Mouse (Mus musculus): Measurements from ENCODE around the gene Eya2. TPM values are rescaled to one million over a fixed set of nuclear protein-coding genes. Genes with fewer than 3 reads are reported as not detected.

Eya2 gene
- polyA plus RNA-seq, 1 experiment, result 0.12 TPM

- no peaks in the 10 kb centered on the region for H3K36me3 ChIP-seq (ENCODE audit: control insufficient read depth, insufficient read depth)
- no peak for TF ChIP-seq SRF (IDR thresholded peaks at IDR 0.05; ENCODE audit: control insufficient read depth, insufficient read length, low read depth)
- TF ChIP-seq MYOG (IDR thresholded peaks at IDR 0.05; ENCODE audit: control insufficient read depth in 1 of 3, insufficient read depth in 1 of 3, insufficient read length in 2 of 3, low read depth in 2 of 3), result peak in 1 of 3 experiments; percentile 21
- TF ChIP-seq CEBPB (IDR thresholded peaks at IDR 0.05; ENCODE audit: insufficient read depth, poor library complexity, severe bottlenecking), result no peak
- no peak for TF ChIP-seq POLR2A (IDR thresholded peaks at IDR 0.05; ENCODE audit: insufficient read length, low read depth)
- no peak for TF ChIP-seq TCF12 (IDR thresholded peaks at IDR 0.05; ENCODE audit: insufficient read depth, poor library complexity, severe bottlenecking)
- TF ChIP-seq POLR2AphosphoS2 (IDR thresholded peaks at IDR 0.05; ENCODE audit: insufficient read length, low read depth), result no peak
- no peak for TF ChIP-seq E2F4 (IDR thresholded peaks at IDR 0.05; ENCODE audit: insufficient read depth)
- TF ChIP-seq USF1 (IDR thresholded peaks at IDR 0.05; ENCODE audit: low read depth), result no peak
- no peaks in the 10 kb centered on the region for H3K79me2 ChIP-seq (ENCODE audit: control insufficient read depth, insufficient read depth)
- H3K4me2 ChIP-seq (ENCODE audit: low read depth), result no peak overlapping the region
- no peak overlapping the region for H3K4me3 ChIP-seq
- H3ac ChIP-seq (ENCODE audit: control insufficient read depth, insufficient read length), result no peak overlapping the region
- H3K27me3 ChIP-seq (ENCODE audit: control insufficient read depth, insufficient read depth, insufficient read length), result peaks cover 42% of the 10 kb centered on the region
Measured at GRCm38 (mm10) chr2:165626826-165627225, 32.0 kb downstream of the Eya2 start.

GRCm38 (mm10) chr2:165627974-165628373 lies 33.1 kb downstream of the Eya2 start:
- no peak overlapping the region for H3K4me2 ChIP-seq (ENCODE audit: low read depth)
- no peak overlapping the region for H3K4me3 ChIP-seq
- H3K27me3 ChIP-seq (ENCODE audit: control insufficient read depth, insufficient read depth, insufficient read length), result peaks cover 53% of the 10 kb centered on the region
- H3K79me2 ChIP-seq (ENCODE audit: control insufficient read depth, insufficient read depth), result no peaks in the 10 kb centered on the region
- H3K36me3 ChIP-seq (ENCODE audit: control insufficient read depth, insufficient read depth), result no peaks in the 10 kb centered on the region
- H3ac ChIP-seq (ENCODE audit: control insufficient read depth, insufficient read length), result no peak overlapping the region
- TF ChIP-seq CEBPB (IDR thresholded peaks at IDR 0.05; ENCODE audit: insufficient read depth, poor library complexity, severe bottlenecking) (no peak), REST (IDR thresholded peaks at IDR 0.05; ENCODE audit: insufficient read depth, insufficient read length) (no peak), TCF3 (IDR thresholded peaks at IDR 0.05; ENCODE audit: insufficient read length, low read depth) (no peak), E2F4 (IDR thresholded peaks at IDR 0.05; ENCODE audit: insufficient read depth) (no peak), MYOD1 (IDR thresholded peaks at IDR 0.05; ENCODE audit: control insufficient read depth in 1 of 3, insufficient read length in 2 of 3, low read depth in 2 of 3) (no peak), POLR2A (IDR thresholded peaks at IDR 0.05; ENCODE audit: insufficient read length, low read depth) (no peak), POLR2AphosphoS2 (IDR thresholded peaks at IDR 0.05; ENCODE audit: insufficient read length, low read depth) (no peak), TCF12 (IDR thresholded peaks at IDR 0.05; ENCODE audit: insufficient read depth, poor library complexity, severe bottlenecking) (no peak), MYOG (IDR thresholded peaks at IDR 0.05; ENCODE audit: control insufficient read depth in 1 of 3, insufficient read depth in 1 of 3, insufficient read length in 2 of 3, low read depth in 2 of 3) (no peak)

- TF ChIP-seq MYOD1 (IDR thresholded peaks at IDR 0.05; ENCODE audit: control insufficient read depth in 1 of 3, insufficient read length in 2 of 3, low read depth in 2 of 3) (peak in 2 of 3 experiments; percentile 95 to 98), MYOG (IDR thresholded peaks at IDR 0.05; ENCODE audit: control insufficient read depth in 1 of 3, insufficient read depth in 1 of 3, insufficient read length in 2 of 3, low read depth in 2 of 3) (peak; percentile 31 to 99 (median 98)), TCF3 (IDR thresholded peaks at IDR 0.05; ENCODE audit: insufficient read length, low read depth) (peak; percentile 98), TCF12 (IDR thresholded peaks at IDR 0.05; ENCODE audit: insufficient read depth, poor library complexity, severe bottlenecking) (peak; percentile 87), POLR2AphosphoS2 (IDR thresholded peaks at IDR 0.05; ENCODE audit: insufficient read length, low read depth) (no peak)
- H3K36me3 ChIP-seq (ENCODE audit: control insufficient read depth, insufficient read depth), result no peaks in the 10 kb centered on the region
- H3K27me3 ChIP-seq (ENCODE audit: control insufficient read depth, insufficient read depth, insufficient read length), result peaks cover 52% of the 10 kb centered on the region
- no peak overlapping the region for H3ac ChIP-seq (ENCODE audit: control insufficient read depth, insufficient read length)
- H3K4me2 ChIP-seq (ENCODE audit: low read depth), result no peak overlapping the region
- no peaks in the 10 kb centered on the region for H3K79me2 ChIP-seq (ENCODE audit: control insufficient read depth, insufficient read depth)
- H3K4me3 ChIP-seq, result no peak overlapping the region
Measured at GRCm38 (mm10) chr2:165629900-165630299, 35.1 kb downstream of the Eya2 start.

- H3K36me3 ChIP-seq (ENCODE audit: control insufficient read depth, insufficient read depth), result no peaks in the 10 kb centered on the region
- H3K79me2 ChIP-seq (ENCODE audit: control insufficient read depth, insufficient read depth), result no peaks in the 10 kb centered on the region
- H3K4me3 ChIP-seq, result no peak overlapping the region
- peaks cover 38% of the 10 kb centered on the region for H3K27me3 ChIP-seq (ENCODE audit: control insufficient read depth, insufficient read depth, insufficient read length)
- H3ac ChIP-seq (ENCODE audit: control insufficient read depth, insufficient read length), result no peak overlapping the region
- no peak overlapping the region for H3K4me2 ChIP-seq (ENCODE audit: low read depth)
- no peak for TF ChIP-seq TCF12 (IDR thresholded peaks at IDR 0.05; ENCODE audit: insufficient read depth, poor library complexity, severe bottlenecking)
- TF ChIP-seq POLR2A (IDR thresholded peaks at IDR 0.05; ENCODE audit: insufficient read length, low read depth), result no peak
- no peak for TF ChIP-seq E2F4 (IDR thresholded peaks at IDR 0.05; ENCODE audit: insufficient read depth)
- TF ChIP-seq MYOD1 (IDR thresholded peaks at IDR 0.05; ENCODE audit: control insufficient read depth in 1 of 3, insufficient read length in 2 of 3, low read depth in 2 of 3), result no peak
Measured at GRCm38 (mm10) chr2:165633011-165633785, 38.4 kb downstream of the Eya2 start.

DNA sequence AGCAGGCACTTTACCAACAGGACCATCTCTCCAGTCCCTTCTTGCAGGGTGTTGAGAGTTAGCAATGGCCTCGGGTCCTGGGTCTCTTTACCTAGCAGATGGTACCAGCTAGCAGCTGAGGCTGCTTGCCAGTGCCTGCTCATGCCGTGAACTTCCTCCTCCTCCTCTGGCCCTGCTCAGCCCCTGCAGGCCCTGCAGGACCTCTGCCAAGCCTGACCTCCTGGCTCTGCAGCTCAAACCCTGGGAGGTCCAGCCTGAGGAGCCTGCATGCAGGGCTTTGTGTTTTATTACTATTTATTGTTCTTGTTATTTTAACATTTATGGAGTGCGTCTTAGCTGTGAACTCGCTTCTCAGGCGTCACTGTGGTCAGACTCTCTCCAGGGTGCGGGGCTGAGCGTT lies 39.6 kb downstream of the Eya2 start:
- Histone ChIP-seq H3K27me3 (ENCODE audit: control insufficient read depth, insufficient read depth, insufficient read length) (peaks cover 45% of the 10 kb centered on the region), H3K79me2 (ENCODE audit: control insufficient read depth, insufficient read depth) (no peaks in the 10 kb centered on the region), H3ac (ENCODE audit: control insufficient read depth, insufficient read length) (no peak overlapping the region), H3K36me3 (ENCODE audit: control insufficient read depth, insufficient read depth) (no peaks in the 10 kb centered on the region), H3K4me2 (ENCODE audit: low read depth) (no peak overlapping the region), H3K4me3 (no peak overlapping the region)
- TF ChIP-seq POLR2A (IDR thresholded peaks at IDR 0.05; ENCODE audit: insufficient read length, low read depth), result no peak
- TF ChIP-seq MYOG (IDR thresholded peaks at IDR 0.05; ENCODE audit: control insufficient read depth in 1 of 3, insufficient read depth in 1 of 3, insufficient read length in 2 of 3, low read depth in 2 of 3), result peak in 1 of 3 experiments; percentile 6
